Mouse (Mus musculus): ENCODE measurements around the gene Aoah. TPM values are rescaled to one million over a fixed set of nuclear protein-coding genes. Genes with fewer than 3 reads are reported as not detected.

Gene Aoah
- polyA plus RNA-seq, 1 experiment from 2014 or later: 0.70 TPM

GRCm38 (mm10) chr13:20820712-20821328, 26.9 kb downstream of the Aoah start:
- ATAC-seq (ENCODE audit: low FRiP score, low read depth): no peak
- 77% methylated on average over 2 of the region's 2 CpGs for WGBS

GRCm38 (mm10) chr13:20828728-20829127, 34.8 kb downstream of the Aoah start:
- H3K4me1 ChIP-seq (replicated peaks): no peaks in the 10 kb centered on the region
- no peak overlapping the region for H3K4me2 ChIP-seq
- H3K36me3 ChIP-seq: no peaks in the 10 kb centered on the region
- no peaks in the 10 kb centered on the region for H3K9me3 ChIP-seq
- H3K27ac ChIP-seq (replicated peaks): no peak overlapping the region
- ATAC-seq (ENCODE audit: low FRiP score, low read depth): no peak
- no peak overlapping the region for H3K9ac ChIP-seq
- no peaks in the 10 kb centered on the region for H3K27me3 ChIP-seq
- no peak overlapping the region for H3K4me3 ChIP-seq
- 60% methylated on average over 2 of the region's 2 CpGs for WGBS

More at GRCm38 (mm10) chr13:20820712-20821328, 26.9 kb downstream of the Aoah start:
- H3K36me3 ChIP-seq: no peaks in the 10 kb centered on the region
- H3K9ac ChIP-seq: no peak overlapping the region
- no peak overlapping the region for H3K27ac ChIP-seq (replicated peaks)
- no peak overlapping the region for H3K4me3 ChIP-seq
- H3K4me2 ChIP-seq: no peak overlapping the region
- no peaks in the 10 kb centered on the region for H3K9me3 ChIP-seq
- H3K4me1 ChIP-seq (replicated peaks): no peaks in the 10 kb centered on the region
- no peaks in the 10 kb centered on the region for H3K27me3 ChIP-seq

- H3K27me3 ChIP-seq: no peaks in the 10 kb centered on the region
- WGBS: 90% methylated on average over 9 of the region's 9 CpGs
- no peak overlapping the region for H3K27ac ChIP-seq (replicated peaks)
- H3K4me2 ChIP-seq: no peak overlapping the region
- no peaks in the 10 kb centered on the region for H3K36me3 ChIP-seq
- H3K4me3 ChIP-seq: no peak overlapping the region
- H3K9ac ChIP-seq: no peak overlapping the region
- no peaks in the 10 kb centered on the region for H3K9me3 ChIP-seq
- H3K4me1 ChIP-seq (replicated peaks): no peaks in the 10 kb centered on the region
- no peak for ATAC-seq (ENCODE audit: low FRiP score, low read depth)
Measured at GRCm38 (mm10) chr13:20829181-20829900, 35.4 kb downstream of the Aoah start.

GRCm38 (mm10) chr13:20855893-20856292, 62.0 kb downstream of the Aoah start:
- Histone ChIP-seq H3K27ac (replicated peaks) (no peak overlapping the region), H3K9me3 (no peaks in the 10 kb centered on the region), H3K27me3 (no peaks in the 10 kb centered on the region), H3K4me1 (replicated peaks) (no peaks in the 10 kb centered on the region), H3K9ac (no peak overlapping the region), H3K36me3 (no peaks in the 10 kb centered on the region), H3K4me3 (no peak overlapping the region), H3K4me2 (no peak overlapping the region)
- 60% methylated on average over 3 of the region's 3 CpGs for WGBS
- no peak for ATAC-seq (ENCODE audit: low FRiP score, low read depth)

- Histone ChIP-seq H3K9me3 (no peaks in the 10 kb centered on the region), H3K27ac (replicated peaks) (no peak overlapping the region), H3K4me1 (replicated peaks) (peaks cover 14% of the 10 kb centered on the region), H3K9ac (no peak overlapping the region), H3K4me3 (no peak overlapping the region), H3K4me2 (no peak overlapping the region), H3K27me3 (no peaks in the 10 kb centered on the region), H3K36me3 (no peaks in the 10 kb centered on the region)
- 75% methylated on average over 1 of the region's 1 CpGs for WGBS
- ATAC-seq (ENCODE audit: low FRiP score, low read depth): no peak
Measured at GRCm38 (mm10) chr13:20899372-20899771, 105.5 kb downstream of the Aoah start.

- no peak overlapping the region for H3K4me2 ChIP-seq
- peaks cover 14% of the 10 kb centered on the region for H3K4me1 ChIP-seq (replicated peaks)
- H3K4me3 ChIP-seq: no peak overlapping the region
- no peak overlapping the region for H3K9ac ChIP-seq
- ATAC-seq (ENCODE audit: low FRiP score, low read depth): peak; percentile 86
- H3K27ac ChIP-seq (replicated peaks): no peak overlapping the region; the same call in 1 of the 2 replicates
- 36% methylated on average over 8 of the region's 8 CpGs for WGBS
- H3K36me3 ChIP-seq: no peaks in the 10 kb centered on the region
- no peaks in the 10 kb centered on the region for H3K27me3 ChIP-seq
- no peaks in the 10 kb centered on the region for H3K9me3 ChIP-seq
Measured at GRCm38 (mm10) chr13:20900396-20900971, 106.6 kb downstream of the Aoah start.

GRCm38 (mm10) chr13:20900972-20901457, 107.1 kb downstream of the Aoah start:
- no peak overlapping the region for H3K9ac ChIP-seq
- WGBS: 7% methylated on average over 2 of the region's 2 CpGs
- H3K4me2 ChIP-seq: no peak overlapping the region
- no peak overlapping the region; the same call in 1 of the 2 replicates for H3K27ac ChIP-seq (replicated peaks)
- H3K27me3 ChIP-seq: no peaks in the 10 kb centered on the region
- no peaks in the 10 kb centered on the region for H3K36me3 ChIP-seq
- peak; percentile 76 for ATAC-seq (ENCODE audit: low FRiP score, low read depth)
- H3K9me3 ChIP-seq: no peaks in the 10 kb centered on the region
- H3K4me1 ChIP-seq (replicated peaks): peaks cover 14% of the 10 kb centered on the region
- no peak overlapping the region for H3K4me3 ChIP-seq

GRCm38 (mm10) chr13:20901634-20902135, 107.8 kb downstream of the Aoah start:
- no peak for ATAC-seq (ENCODE audit: low FRiP score, low read depth)
- no peak overlapping the region for H3K9ac ChIP-seq
- H3K4me3 ChIP-seq: no peak overlapping the region
- WGBS: 39% methylated on average over 3 of the region's 3 CpGs
- no peaks in the 10 kb centered on the region for H3K36me3 ChIP-seq
- no peaks in the 10 kb centered on the region for H3K9me3 ChIP-seq
- no peak overlapping the region for H3K4me2 ChIP-seq
- no peak overlapping the region for H3K27ac ChIP-seq (replicated peaks)
- no peaks in the 10 kb centered on the region for H3K27me3 ChIP-seq
- H3K4me1 ChIP-seq (replicated peaks): peaks cover 14% of the 10 kb centered on the region

- H3K27me3 ChIP-seq: no peaks in the 10 kb centered on the region
- no peak overlapping the region for H3K4me2 ChIP-seq
- H3K36me3 ChIP-seq: no peaks in the 10 kb centered on the region
- 69% methylated on average over 4 of the region's 4 CpGs for WGBS
- H3K4me3 ChIP-seq: no peak overlapping the region
- H3K4me1 ChIP-seq (replicated peaks): peaks cover 14% of the 10 kb centered on the region
- H3K9ac ChIP-seq: no peak overlapping the region
- H3K27ac ChIP-seq (replicated peaks): no peak overlapping the region
- no peak for ATAC-seq (ENCODE audit: low FRiP score, low read depth)
- no peaks in the 10 kb centered on the region for H3K9me3 ChIP-seq
Measured at GRCm38 (mm10) chr13:20904118-20904517, 110.2 kb downstream of the Aoah start.

GRCm38 (mm10) chr13:20905195-20905594, 111.3 kb downstream of the Aoah start:
- H3K9ac ChIP-seq: no peak overlapping the region
- no peaks in the 10 kb centered on the region for H3K36me3 ChIP-seq
- H3K4me1 ChIP-seq (replicated peaks): peaks cover 13% of the 10 kb centered on the region
- no peak overlapping the region for H3K4me3 ChIP-seq
- no peaks in the 10 kb centered on the region for H3K9me3 ChIP-seq
- 85% methylated on average over 2 of the region's 2 CpGs for WGBS
- no peaks in the 10 kb centered on the region for H3K27me3 ChIP-seq
- no peak overlapping the region for H3K27ac ChIP-seq (replicated peaks)
- no peak overlapping the region for H3K4me2 ChIP-seq
- ATAC-seq (ENCODE audit: low FRiP score, low read depth): no peak

- Histone ChIP-seq H3K27me3 (no peaks in the 10 kb centered on the region), H3K4me3 (no peak overlapping the region), H3K4me1 (replicated peaks) (peaks cover 14% of the 10 kb centered on the region), H3K4me2 (no peak overlapping the region), H3K27ac (replicated peaks) (peak overlapping the region; percentile 65), H3K36me3 (no peaks in the 10 kb centered on the region), H3K9me3 (no peaks in the 10 kb centered on the region), H3K9ac (no peak overlapping the region)
- 47% methylated on average over 10 of the region's 10 CpGs for WGBS
- peak; percentile 86 for ATAC-seq (ENCODE audit: low FRiP score, low read depth)
Measured at GRCm38 (mm10) chr13:20916698-20917511, 123.0 kb downstream of the Aoah start.
